Mouse (Mus musculus) olfactory bulb, adult 2 months (tissue): ENCODE measurements at regions not wholly inside any gene's neighbourhood (a gene's known extent, or its start where the extent isn't known, plus 50 kb on each side); places are given as distances from the start of the nearest gene placed in this dataset.

Experiments
- CTCF ChIP-seq: fragments of 200-500 bp; IDR thresholded peaks from 2 replicates; pipeline ENCODE4 v1.5.1; 2012; ENCODE audit warnings: low read depth, mild to moderate bottlenecking, low read length, moderate library complexity; ENCODE audit not compliant: insufficient read depth
- POLR2A ChIP-seq: fragments of 200-500 bp; IDR thresholded peaks from 2 replicates; pipeline ENCODE4 v1.6.1; 2012; ENCODE audit warnings: mild to moderate bottlenecking, low read depth, low read length, moderate library complexity; ENCODE audit not compliant: insufficient read depth

DNA sequence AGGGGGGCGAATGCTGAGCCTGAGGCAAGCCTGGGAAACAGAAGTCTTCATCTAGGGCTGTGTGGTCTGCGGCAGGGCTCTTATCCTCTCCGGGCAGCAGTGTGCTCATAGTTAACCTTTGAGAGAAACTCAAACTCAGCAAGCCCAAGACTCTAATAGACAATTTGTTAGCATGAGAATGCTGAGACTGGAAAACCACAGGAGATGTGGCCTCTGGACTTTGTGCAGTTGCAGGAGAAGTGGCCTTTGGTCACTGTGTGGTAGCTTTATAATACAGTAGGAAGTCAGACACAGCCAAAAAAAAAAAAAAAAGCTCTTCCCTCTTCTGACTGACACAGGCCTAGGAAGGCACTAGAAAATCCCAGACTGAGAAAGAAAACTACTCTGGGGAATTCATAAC, 228.2 kb downstream of the Pdcd6ip start:
- no peak for TF ChIP-seq POLR2A
- TF ChIP-seq CTCF = no peak
